Mouse (Mus musculus) kidney, postnatal 10 days (tissue): ENCODE measurements at regions not wholly inside any gene's neighbourhood (a gene's known extent, or its start where the extent isn't known, plus 50 kb on each side); places are given as distances from the start of the nearest gene placed in this dataset.
"Not testable (repeated sequence)": the region's sequence is repeated elsewhere in the genome, so short reads cannot be mapped to it uniquely, and the experiment has no call there.

Source experiments
- DNase-seq: peaks from one replicate; pipeline ENCODE4 v3.0.0; 2021; ENCODE audit warnings: mixed read lengths

DNA sequence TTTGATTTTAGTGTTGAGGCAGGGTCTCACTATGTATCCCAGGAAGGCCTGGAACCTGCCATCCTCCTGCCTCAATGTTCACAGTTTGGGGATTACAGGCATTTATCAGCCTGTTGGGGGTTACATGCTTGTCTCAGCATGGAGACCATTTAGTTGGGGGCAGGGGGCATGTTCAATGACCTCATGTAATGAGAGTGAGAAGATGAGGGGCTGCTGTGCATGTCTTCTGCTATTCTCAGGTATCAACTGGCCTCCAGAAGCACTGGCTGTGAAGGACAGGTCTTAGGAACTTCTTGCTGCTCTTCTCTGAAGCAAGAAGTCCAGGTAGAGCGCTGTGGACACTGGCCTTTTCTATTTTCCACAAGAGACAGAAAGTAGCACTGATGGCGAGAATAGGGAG, 350.9 kb downstream of the Plekhb2 start:
- no peak for DNase-seq

DNA sequence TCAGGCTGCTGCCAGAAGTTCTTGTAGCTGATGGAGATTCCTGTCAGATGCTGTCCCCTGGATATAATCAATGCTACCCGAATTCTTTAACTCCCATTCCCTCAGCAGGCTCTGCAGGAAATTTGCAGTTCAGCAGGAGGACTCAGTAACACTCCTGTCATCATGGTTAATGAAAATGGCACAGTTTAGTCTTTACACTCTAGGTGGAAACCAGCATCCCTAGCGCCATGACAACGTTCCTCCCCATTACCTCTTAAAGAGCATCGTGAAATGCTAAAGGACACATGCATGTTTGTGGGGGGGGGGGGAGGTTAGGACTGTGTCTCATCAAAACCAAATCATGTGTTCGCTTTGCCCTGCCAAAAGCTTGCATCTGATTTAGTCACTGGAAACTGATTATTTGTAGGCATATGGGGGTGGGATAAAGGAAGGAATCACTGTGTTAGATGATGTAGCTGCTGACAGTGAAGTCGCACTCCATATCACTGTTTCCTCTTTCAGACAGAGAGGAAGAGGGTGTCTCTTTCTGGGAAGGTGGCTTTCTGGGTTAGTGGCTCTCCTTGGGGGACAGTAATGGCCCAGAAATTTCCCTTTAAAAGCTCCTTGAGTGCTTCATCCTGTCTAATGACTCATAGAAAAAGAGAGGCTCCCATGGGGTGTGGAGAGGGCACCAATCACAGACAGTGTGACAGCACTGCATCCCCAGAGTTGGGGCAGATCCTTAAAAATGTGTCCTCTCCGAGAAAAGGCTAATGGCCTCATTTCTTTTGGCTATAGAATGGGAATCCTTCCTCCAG, 351.5 kb downstream of the Plekhb2 start:
- DNase-seq = no peak

- DNase-seq = no peak
These were observed 352.1 kb downstream of the Plekhb2 start for GRCm38 (mm10) chr1:35201880-35202220.

- no peak for DNase-seq
These were observed 352.8 kb downstream of the Plekhb2 start for GRCm38 (mm10) chr1:35202551-35202950.

GRCm38 (mm10) chr1:35206834-35207529, 357.2 kb downstream of the Plekhb2 start:
- DNase-seq = no peak

GRCm38 (mm10) chr1:35212111-35212891, 362.5 kb downstream of the Plekhb2 start:
- DNase-seq = no peak

GRCm38 (mm10) chr1:35213875-35214274, 364.1 kb downstream of the Plekhb2 start:
- no peak for DNase-seq

GRCm38 (mm10) chr1:35216411-35216810, 366.6 kb downstream of the Plekhb2 start:
- DNase-seq = no peak

GRCm38 (mm10) chr1:35220215-35220614, 370.4 kb downstream of the Plekhb2 start:
- DNase-seq = not testable (repeated sequence)

DNA sequence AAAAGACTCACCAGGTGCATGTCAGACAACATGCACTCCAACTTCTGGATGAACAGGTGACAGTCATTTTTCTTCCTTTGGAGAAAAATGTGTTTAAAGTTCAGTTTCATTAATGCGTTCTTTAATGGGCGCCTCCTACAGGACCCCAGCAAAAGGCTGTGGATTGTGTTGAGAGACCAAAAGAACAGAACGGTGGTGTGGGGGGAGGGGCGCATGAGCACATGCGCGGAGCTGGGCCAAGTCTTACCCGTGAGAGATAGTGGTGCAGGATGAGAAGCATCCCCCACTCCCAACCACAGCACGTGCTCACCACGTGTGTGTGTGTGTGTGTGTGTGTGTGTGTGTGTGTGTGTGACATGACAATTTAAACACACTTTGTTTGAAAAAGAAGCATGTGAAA, 371.0 kb downstream of the Plekhb2 start:
- DNase-seq = no peak

GRCm38 (mm10) chr1:35232592-35232991, 382.8 kb downstream of the Plekhb2 start:
- no peak for DNase-seq

- no peak for DNase-seq
These were observed 388.4 kb downstream of the Plekhb2 start for GRCm38 (mm10) chr1:35238139-35238538.

- no peak for DNase-seq
These were observed 393.1 kb downstream of the Plekhb2 start for GRCm38 (mm10) chr1:35242849-35243248.

DNA sequence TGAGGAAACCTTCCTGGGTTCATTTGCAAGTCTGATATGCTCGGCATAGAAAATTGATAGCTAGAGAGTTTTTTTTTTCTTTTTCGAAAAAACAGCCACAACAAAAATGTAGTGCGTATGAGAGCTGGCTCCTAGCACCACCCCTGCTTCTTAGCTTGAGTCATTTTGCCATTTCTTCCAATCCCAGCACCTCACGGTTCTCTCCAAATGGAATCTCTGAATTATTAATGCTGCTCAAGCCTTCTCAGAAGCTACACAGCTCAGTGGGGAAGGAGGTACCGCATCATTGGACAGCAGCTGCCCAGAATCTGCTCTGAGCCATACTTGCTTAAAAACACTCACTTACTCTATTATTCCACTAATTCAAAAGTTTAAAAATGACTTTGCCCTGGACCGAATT, 393.6 kb downstream of the Plekhb2 start:
- no peak for DNase-seq

DNA sequence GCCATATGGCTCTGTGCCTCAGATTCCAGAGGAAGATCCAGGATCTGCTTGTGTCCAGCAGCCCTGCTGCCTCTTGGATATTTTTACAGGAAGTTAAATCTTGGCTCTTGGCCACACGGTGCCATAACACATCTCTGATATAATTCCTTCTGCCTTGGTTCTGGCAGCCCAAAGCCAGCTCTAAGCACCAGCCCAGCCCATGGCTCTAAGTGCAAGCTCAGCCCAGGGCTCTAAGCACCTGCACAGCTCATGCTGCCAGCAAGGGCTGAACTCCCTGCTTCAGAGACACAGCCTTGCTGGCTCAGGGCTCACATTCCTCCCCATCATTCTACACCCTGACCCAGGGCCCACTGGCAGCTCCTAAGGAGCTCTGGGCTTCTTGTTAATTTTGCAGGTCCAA, 415.3 kb downstream of the Plekhb2 start:
- no peak for DNase-seq

- peak; percentile 43 for DNase-seq
These were observed 416.9 kb downstream of the Plekhb2 start for GRCm38 (mm10) chr1:35266626-35267025.

DNA sequence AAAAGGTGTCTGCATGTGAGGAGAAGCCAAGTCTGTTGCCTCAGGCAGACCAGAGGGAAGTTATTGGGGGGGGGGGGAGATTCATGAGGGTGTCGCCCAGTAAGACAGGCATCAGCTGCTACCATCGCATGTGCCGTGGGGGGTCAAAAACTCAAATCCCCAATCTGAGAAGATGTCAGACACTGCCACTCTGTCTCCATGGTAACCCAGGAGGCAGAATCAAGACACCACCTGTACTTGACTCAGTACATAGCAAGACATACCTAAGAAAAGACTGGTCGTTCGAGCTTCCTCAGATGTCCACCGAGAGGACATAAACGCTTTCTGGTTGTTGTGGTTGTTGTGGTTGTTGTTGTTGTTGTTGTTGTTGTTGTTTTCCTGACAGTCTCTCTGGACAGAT, 418.1 kb downstream of the Plekhb2 start:
- no peak for DNase-seq

DNA sequence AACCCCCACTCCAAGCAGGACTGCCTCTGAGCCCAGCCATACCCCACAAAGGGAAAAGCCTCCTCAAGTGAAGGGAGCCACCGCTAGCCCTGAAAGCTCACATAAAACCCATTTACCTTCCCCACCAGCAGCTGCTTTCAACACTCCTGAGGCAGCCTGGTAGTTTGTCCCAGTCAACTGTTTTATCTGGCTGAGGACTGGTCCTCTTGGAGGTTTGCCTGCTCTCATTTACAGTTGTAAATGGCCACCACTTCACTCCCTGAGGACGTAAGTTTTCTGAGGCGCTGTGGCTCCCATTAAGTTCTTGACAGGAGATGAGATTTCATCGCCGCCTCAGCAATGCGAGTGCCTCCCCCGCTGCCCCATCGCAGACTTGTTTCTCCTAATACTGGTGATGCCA, 425.2 kb downstream of the Plekhb2 start:
- DNase-seq = no peak
